Mouse (Mus musculus): Measurements from ENCODE around the gene Mrps16. TPM values are rescaled to one million over a fixed set of nuclear protein-coding genes. Genes with fewer than 3 reads are reported as not detected.

The Mrps16 gene
- polyA plus RNA-seq, 1 experiment from 2014 or later = 103 TPM

GRCm38 (mm10) chr14:20345885-20346284 lies 47.5 kb downstream of the Mrps16 start:
- 86% methylated on average over 9 of the region's 9 CpGs for WGBS
- no peak overlapping the region for H3K27ac ChIP-seq (ENCODE audit: low read depth)
- peaks cover 10% of the 10 kb centered on the region for H3K4me1 ChIP-seq (replicated peaks; ENCODE audit: control insufficient read depth, insufficient read depth, low read length)
- ATAC-seq (replicated peaks; ENCODE audit: low FRiP score, low TSS enrichment, low read depth) (no peak), DNase-seq (ENCODE audit: low spot score) (no peak)
- no peak overlapping the region for H3K4me2 ChIP-seq (ENCODE audit: low read length)
- no peak overlapping the region for H3K4me3 ChIP-seq (ENCODE audit: low read depth, low read length)
- H3K9me3 ChIP-seq (ENCODE audit: control insufficient read depth, low read length) = no peaks in the 10 kb centered on the region
- H3K27me3 ChIP-seq (replicated peaks; ENCODE audit: control insufficient read depth, insufficient read depth, low read length) = no peaks in the 10 kb centered on the region
- H3K9ac ChIP-seq (ENCODE audit: low read length) = no peak overlapping the region
- peaks cover 31% of the 10 kb centered on the region for H3K36me3 ChIP-seq (ENCODE audit: control insufficient read depth, insufficient read depth, low read length)

- WGBS = 78% methylated on average over 7 of the region's 7 CpGs
These were observed 52.6 kb downstream of the Mrps16 start for GRCm38 (mm10) chr14:20340866-20341265.

GRCm38 (mm10) chr14:20340149-20340548 lies 53.3 kb downstream of the Mrps16 start:
- H3K27me3 ChIP-seq (replicated peaks; ENCODE audit: control insufficient read depth, insufficient read depth, low read length) = no peaks in the 10 kb centered on the region
- H3K36me3 ChIP-seq (ENCODE audit: control insufficient read depth, insufficient read depth, low read length) = peaks cover 55% of the 10 kb centered on the region
- no peak overlapping the region for H3K4me3 ChIP-seq (ENCODE audit: low read depth, low read length)
- WGBS = 80% methylated on average over 8 of the region's 8 CpGs
- ATAC-seq (replicated peaks; ENCODE audit: low FRiP score, low TSS enrichment, low read depth) (no peak), DNase-seq (ENCODE audit: low spot score) (no peak)
- no peak overlapping the region for H3K27ac ChIP-seq (ENCODE audit: low read depth)
- no peaks in the 10 kb centered on the region for H3K4me1 ChIP-seq (replicated peaks; ENCODE audit: control insufficient read depth, insufficient read depth, low read length)
- H3K9ac ChIP-seq (ENCODE audit: low read length) = no peak overlapping the region
- H3K4me2 ChIP-seq (ENCODE audit: low read length) = no peak overlapping the region
- no peaks in the 10 kb centered on the region for H3K9me3 ChIP-seq (ENCODE audit: control insufficient read depth, low read length)

More at GRCm38 (mm10) chr14:20340866-20341265, 52.6 kb downstream of the Mrps16 start:
- no peak for ATAC-seq (replicated peaks; ENCODE audit: low FRiP score, low TSS enrichment, low read depth)
- H3K27ac ChIP-seq (ENCODE audit: low read depth) = no peak overlapping the region
- no peak overlapping the region for H3K4me2 ChIP-seq (ENCODE audit: low read length)
- DNase-seq (ENCODE audit: low spot score) = no peak
- peaks cover 54% of the 10 kb centered on the region for H3K36me3 ChIP-seq (ENCODE audit: control insufficient read depth, insufficient read depth, low read length)
- H3K9ac ChIP-seq (ENCODE audit: low read length) = no peak overlapping the region
- H3K4me1 ChIP-seq (replicated peaks; ENCODE audit: control insufficient read depth, insufficient read depth, low read length) = no peaks in the 10 kb centered on the region
- H3K4me3 ChIP-seq (ENCODE audit: low read depth, low read length) = no peak overlapping the region
- H3K27me3 ChIP-seq (replicated peaks; ENCODE audit: control insufficient read depth, insufficient read depth, low read length) = no peaks in the 10 kb centered on the region
- H3K9me3 ChIP-seq (ENCODE audit: control insufficient read depth, low read length) = no peaks in the 10 kb centered on the region

GRCm38 (mm10) chr14:20339415-20339814 lies 54.0 kb downstream of the Mrps16 start:
- no peaks in the 10 kb centered on the region for H3K9me3 ChIP-seq (ENCODE audit: control insufficient read depth, low read length)
- ATAC-seq (replicated peaks; ENCODE audit: low FRiP score, low TSS enrichment, low read depth) = no peak

More at GRCm38 (mm10) chr14:20339415-20339814, 54.0 kb downstream of the Mrps16 start:
- no peak overlapping the region for H3K9ac ChIP-seq (ENCODE audit: low read length)
- DNase-seq (ENCODE audit: low spot score) = no peak
- no peak overlapping the region for H3K4me2 ChIP-seq (ENCODE audit: low read length)
- no peak overlapping the region for H3K4me3 ChIP-seq (ENCODE audit: low read depth, low read length)
- H3K36me3 ChIP-seq (ENCODE audit: control insufficient read depth, insufficient read depth, low read length) = peaks cover 56% of the 10 kb centered on the region
- WGBS = 94% methylated on average over 5 of the region's 5 CpGs
- H3K27ac ChIP-seq (ENCODE audit: low read depth) = no peak overlapping the region
- H3K27me3 ChIP-seq (replicated peaks; ENCODE audit: control insufficient read depth, insufficient read depth, low read length) = no peaks in the 10 kb centered on the region
- no peaks in the 10 kb centered on the region for H3K4me1 ChIP-seq (replicated peaks; ENCODE audit: control insufficient read depth, insufficient read depth, low read length)

Other genes starting within 250 kb of the Mrps16 start
- 5.6 and 7.3 TPM in 2 replicates for gene Kcnk5, start 211.8 kb downstream of the Mrps16 start, polyA plus RNA-seq (2014; fragmentation: Nextera tagmentation; extraction: Ambion mirVana)
- 0.54 and 5.5 TPM in 2 replicates for gene Kcnk16, start 124.4 kb downstream of the Mrps16 start, polyA plus RNA-seq (2014; fragmentation: Nextera tagmentation; extraction: Ambion mirVana)
- gene Nudt13, start 98.9 kb downstream of the Mrps16 start, polyA plus RNA-seq (2014; fragmentation: Nextera tagmentation; extraction: Ambion mirVana) = 13.3 and 18.2 TPM in 2 replicates
- 58.1 and 62.7 TPM in 2 replicates for gene Ecd, start 45.5 kb downstream of the Mrps16 start, polyA plus RNA-seq (2014; fragmentation: Nextera tagmentation; extraction: Ambion mirVana)
- gene Fam149b, start 45.5 kb downstream of the Mrps16 start, polyA plus RNA-seq (2014; fragmentation: Nextera tagmentation; extraction: Ambion mirVana) = 33.5 and 34.5 TPM in 2 replicates
- 130 and 147 TPM in 2 replicates for gene Dnajc9, start 4.7 kb downstream of the Mrps16 start, polyA plus RNA-seq (2014; fragmentation: Nextera tagmentation; extraction: Ambion mirVana)
- 0.08 and 0.36 TPM in 2 replicates for gene Cfap70, start 58.6 kb upstream of the Mrps16 start, polyA plus RNA-seq (2014; fragmentation: Nextera tagmentation; extraction: Ambion mirVana)
- gene Anxa7, start 86.5 kb upstream of the Mrps16 start, polyA plus RNA-seq (2014; fragmentation: Nextera tagmentation; extraction: Ambion mirVana) = 41.4 and 46.2 TPM in 2 replicates
- gene Mss51, start 103.3 kb upstream of the Mrps16 start, polyA plus RNA-seq (2014; fragmentation: Nextera tagmentation; extraction: Ambion mirVana) = 0.95 and 1.0 TPM in 2 replicates
- 57.2 and 58.7 TPM in 2 replicates for gene Ppp3cb, start 152.9 kb upstream of the Mrps16 start, polyA plus RNA-seq (2014; fragmentation: Nextera tagmentation; extraction: Ambion mirVana)
- 8.2 and 8.9 TPM in 2 replicates for gene Usp54, start 247.4 kb upstream of the Mrps16 start, polyA plus RNA-seq (2014; fragmentation: Nextera tagmentation; extraction: Ambion mirVana)

Measured in intestine, embryonic 14.5 days (tissue).